Mouse (Mus musculus) thymus, adult 2 months (tissue): Measurements from ENCODE around the gene Papss1.

ENCODE experiments used
- CTCF ChIP-seq: fragments of 200-500 bp; IDR thresholded peaks from 2 replicates; pipeline ENCODE4 v1.5.1; 2012; ENCODE audit warnings: mild to moderate bottlenecking, control low read depth, low read length, moderate library complexity, borderline replicate concordance; ENCODE audit not compliant: control insufficient read depth, poor library complexity, insufficient read depth; ENCODE audit errors: extremely low read depth
- POLR2A ChIP-seq: fragments of 200-500 bp; IDR thresholded peaks from 2 replicates; pipeline ENCODE4 v1.6.1; 2012; ENCODE audit warnings: mild to moderate bottlenecking, low read length, control low read depth, moderate library complexity; ENCODE audit not compliant: control insufficient read depth, poor library complexity, insufficient read depth; ENCODE audit errors: extremely low read depth

DNA sequence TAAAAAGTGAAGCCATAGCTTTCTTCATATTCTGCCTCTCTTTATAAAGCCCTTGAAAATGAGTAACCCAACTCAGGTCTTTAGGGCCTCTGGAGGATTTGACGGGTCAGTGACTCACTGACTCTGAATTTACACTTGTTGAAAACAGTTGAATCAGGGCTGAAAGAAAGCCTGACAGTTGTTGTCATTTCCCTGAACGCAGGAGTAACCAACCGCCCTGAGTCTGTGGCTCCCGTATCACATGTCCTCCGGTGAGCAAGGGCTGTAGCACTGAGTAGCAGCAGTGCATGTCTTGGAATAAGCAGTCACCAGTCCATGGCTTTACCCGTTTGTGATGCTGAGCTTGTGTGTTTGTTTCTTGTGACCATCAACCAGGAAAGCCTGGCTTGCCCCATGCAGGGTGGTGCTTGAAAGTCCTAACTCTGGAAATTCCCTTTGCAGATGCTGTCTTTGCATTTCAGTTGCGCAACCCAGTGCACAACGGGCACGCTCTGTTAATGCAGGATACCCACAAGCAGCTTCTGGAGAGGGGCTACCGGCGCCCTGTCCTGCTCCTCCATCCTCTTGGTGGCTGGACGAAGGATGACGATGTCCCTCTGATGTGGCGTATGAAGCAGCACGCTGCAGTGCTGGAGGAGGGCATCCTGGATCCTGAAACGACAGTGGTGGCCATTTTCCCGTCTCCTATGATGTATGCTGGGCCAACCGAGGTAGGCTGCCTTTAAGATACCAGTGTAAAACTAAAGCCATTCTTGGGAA is 54.2 kb downstream of the Papss1 start:
- TF ChIP-seq CTCF, result no peak
- TF ChIP-seq POLR2A, result no peak
